Mouse (Mus musculus) heart, embryonic 15.5 days (tissue): ENCODE measurements around the gene Nmd3. TPM values are rescaled to one million over a fixed set of nuclear protein-coding genes. Genes with fewer than 3 reads are reported as not detected.

Experiments
- polyA plus RNA-seq: library from polyadenylated mRNA; unstranded; fragments of >200 nt; fragmentation: Nextera tagmentation; extraction: Ambion mirVana; gene quantifications from 2 replicates; pipeline ENCODE4 v1.2.1, GENCODE M21; 2015

The Nmd3 gene
- polyA plus RNA-seq, 1 experiment from 2014 or later = 89.7 TPM

Other genes starting within 250 kb of the Nmd3 start
- 16.9 and 20.6 TPM in 2 replicates for gene B3galnt1, start 123.0 kb upstream of the Nmd3 start, polyA plus RNA-seq
- 1.1 and 8.9 TPM in 2 replicates for gene Sptssb, start 138.0 kb downstream of the Nmd3 start, polyA plus RNA-seq